8 mouse cellular contexts compared by ENCODE assay signal in the genomic region with DNA sequence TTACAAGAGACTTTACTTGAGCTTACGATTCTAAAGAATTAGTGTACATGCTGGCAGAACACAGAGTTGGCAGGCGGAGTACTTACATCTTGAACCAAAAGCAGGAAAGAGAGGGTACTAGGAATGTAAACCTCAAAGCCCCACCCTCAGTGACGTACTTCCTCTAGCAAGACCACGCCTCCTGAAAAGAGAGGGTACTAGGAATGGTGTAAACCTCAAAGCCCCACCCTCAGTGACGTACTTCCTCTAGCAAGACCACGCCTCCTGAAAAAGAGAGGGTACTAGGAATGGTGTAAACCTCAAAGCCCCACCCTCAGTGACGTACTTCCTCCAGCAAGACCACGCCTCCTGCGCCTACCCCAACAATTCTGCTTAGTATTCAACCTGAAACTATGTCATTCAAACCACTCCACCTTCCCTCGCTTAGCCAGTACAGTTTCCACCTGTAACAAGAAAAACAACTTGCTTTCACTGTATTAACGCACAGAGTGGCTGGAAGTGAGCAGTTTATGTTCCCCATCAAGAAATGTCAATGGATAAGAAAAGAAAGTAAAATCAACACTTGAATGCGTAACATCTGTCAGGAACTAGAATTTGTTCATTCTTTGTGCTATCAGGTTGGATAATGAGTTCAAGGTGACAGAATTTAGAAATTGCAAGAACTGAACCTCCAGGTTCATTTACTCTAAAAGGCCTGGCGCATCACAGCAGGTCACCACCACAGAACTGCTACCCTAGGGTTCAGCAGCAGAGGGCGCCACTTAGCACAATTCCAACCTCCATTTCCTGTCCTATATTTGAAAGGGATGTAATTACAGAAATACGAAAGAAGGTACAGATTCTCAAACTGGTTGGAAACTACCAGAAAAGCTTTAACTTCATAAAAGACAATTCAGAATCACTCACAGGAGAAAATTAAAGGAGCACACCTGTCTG.
DNase-seq lines count a peak whose midpoint lies in the region; TF ChIP-seq lines count a peak whose summit lies in the region.

No protein-coding gene starts in this region.

- H3K4me1 ChIP-seq in lung, adult 2 months (ENCODE audit: control insufficient read depth, insufficient read depth, low read length): no peaks in the 10 kb centered on the region
- H3K4me1 ChIP-seq in embryonic fibroblast, embryonic 13.5 days (ENCODE audit: control insufficient read depth, insufficient read depth, low read length): no peaks in the 10 kb centered on the region

- H3K27ac ChIP-seq in embryonic fibroblast, embryonic 13.5 days (ENCODE audit: insufficient read depth, low read length): no peak overlapping the region

- TF ChIP-seq POLR2A in lung, adult 2 months (IDR thresholded peaks at IDR 0.05; ENCODE audit: borderline replicate concordance, extremely low read depth, low read depth, low read length): no peak
- TF ChIP-seq POLR2A in embryonic fibroblast, embryonic 13.5 days (IDR thresholded peaks at IDR 0.05; ENCODE audit: low read depth, low read length): no peak

- DNase-seq in cerebellum, adult 9-10 months: peak; percentile 31
- no peak for DNase-seq in cerebellum, adult 11-12 months
- DNase-seq in lung, adult 2 months: no peak
- no peak for DNase-seq in lung, postnatal 14 days
- DNase-seq in thymus, postnatal 0 days (ENCODE audit: low spot score): peak; percentile 52
- DNase-seq in layer of hippocampus, adult 18-20 months (ENCODE audit: low spot score in 2 of 2): no peak
- no peak for DNase-seq in layer of hippocampus, adult 11-12 months (ENCODE audit: low spot score)

- 86% methylated on average over 15 of the region's 15 CpGs for WGBS in lung, adult 2 months

- H3K4me3 ChIP-seq in lung, adult 2 months (replicated peaks; ENCODE audit: extremely low read depth, low read depth, low read length): no peak overlapping the region
- no peak overlapping the region for H3K4me3 ChIP-seq in embryonic fibroblast, embryonic 13.5 days (ENCODE audit: insufficient read depth, low read length)

- peak; percentile 53 for TF ChIP-seq CTCF in lung, adult 2 months (IDR thresholded peaks at IDR 0.05; ENCODE audit: insufficient read depth, low read length)
- TF ChIP-seq CTCF in embryonic fibroblast, embryonic 13.5 days (IDR thresholded peaks at IDR 0.05; ENCODE audit: borderline replicate concordance, insufficient read depth, low read length): peak; percentile 8; the same call in 1 of the 2 replicates

Comparison
In these comparisons a context has a peak if more than half of its experiments do, and no peak if none do; other contexts are left out.
1. DNase-seq: peak in cerebellum, adult 9-10 months (single experiment) and thymus, postnatal 0 days (single experiment); none in cerebellum, adult 11-12 months (single experiment), lung, adult 2 months (single experiment), lung, postnatal 14 days (single experiment), layer of hippocampus, adult 18-20 months (0 of 2) and layer of hippocampus, adult 11-12 months (single experiment).